ENCODE assay signal across 13 mouse cellular contexts in genomic region chr7:144979814-144980213, GRCm38 (mm10). TPM values are rescaled to one million over a fixed set of nuclear protein-coding genes. Genes with fewer than 3 reads are reported as not detected.
DNase-seq lines count a peak whose midpoint lies in the region; ATAC-seq and TF ChIP-seq lines count a peak whose summit lies in the region.
"Had no signal": no experiment of that assay in that cellular context is flagged by ENCODE, and none has a peak within 500 bp of the region (broad histone marks: within the 10 kb centered on the region; RNA-seq: fewer than 3 reads in every experiment).

No protein-coding gene starts in this region.

- TF ChIP-seq POLR2A in thymus, adult 2 months (IDR thresholded peaks at IDR 0.05; ENCODE audit: control insufficient read depth, extremely low read depth, insufficient read depth, low read length, poor library complexity) = no peak

- H3K4me1 ChIP-seq in lung, embryonic 16.5 days (replicated peaks; ENCODE audit: control insufficient read depth, insufficient read depth, low read length) = peaks cover 5% of the 10 kb centered on the region
- peaks cover 8% of the 10 kb centered on the region for H3K4me1 ChIP-seq in thymus, adult 2 months (replicated peaks; ENCODE audit: control insufficient read depth, insufficient read depth, low read length)
- no peaks in the 10 kb centered on the region for H3K4me1 ChIP-seq in forebrain, embryonic 16.5 days (replicated peaks; ENCODE audit: control insufficient read depth, insufficient read depth, low read length)
- H3K4me1 ChIP-seq in liver, embryonic 11.5 days (replicated peaks; ENCODE audit: control insufficient read depth, insufficient read depth, low read length) = no peaks in the 10 kb centered on the region
- H3K4me1 ChIP-seq: forebrain, embryonic 12.5 days; neural tube, embryonic 13.5 days had no signal

- no peak overlapping the region for H3K9ac ChIP-seq in lung, embryonic 16.5 days (ENCODE audit: low read length)
- H3K9ac ChIP-seq in forebrain, embryonic 16.5 days (replicated peaks; ENCODE audit: low read depth, low read length) = no peak overlapping the region
- H3K9ac ChIP-seq in liver, embryonic 11.5 days (ENCODE audit: low read depth, low read length) = no peak overlapping the region
- H3K9ac ChIP-seq: forebrain, embryonic 12.5 days; hindbrain, embryonic 14.5 days; neural tube, embryonic 13.5 days had no signal

- H3K4me3 ChIP-seq in lung, embryonic 16.5 days (ENCODE audit: low read length) = no peak overlapping the region
- H3K4me3 ChIP-seq in thymus, adult 2 months (ENCODE audit: control insufficient read depth, insufficient read depth, low read length) = no peak overlapping the region
- no peak overlapping the region for H3K4me3 ChIP-seq in forebrain, embryonic 16.5 days (replicated peaks; ENCODE audit: low read length)
- no peak overlapping the region for H3K4me3 ChIP-seq in liver, embryonic 11.5 days (ENCODE audit: low read depth, low read length)
- H3K4me3 ChIP-seq: forebrain, embryonic 12.5 days; neural tube, embryonic 13.5 days had no signal

- TF ChIP-seq CTCF in thymus, adult 2 months (IDR thresholded peaks at IDR 0.05; ENCODE audit: borderline replicate concordance, control insufficient read depth, extremely low read depth, insufficient read depth, low read length, poor library complexity) = no peak

- peak; percentile 29 for DNase-seq in A20 (ENCODE audit: low read depth, low spot score)
- DNase-seq in CD8-positive naive resting alpha-beta T cell, adult 2 months (ENCODE audit: low read depth in 2 of 2, low spot score in 2 of 2) = peak; percentile 18 to 20
- DNase-seq in thymus, adult 2 months = peak; percentile 38
- DNase-seq in liver, embryonic 11.5 days (ENCODE audit: low spot score) = no peak
- no peak for DNase-seq in gastrocnemius, postnatal 14 days
- DNase-seq: kidney, postnatal 14 days had no signal

- H3K36me3 ChIP-seq in lung, embryonic 16.5 days (ENCODE audit: control insufficient read depth, insufficient read depth, low read length) = no peaks in the 10 kb centered on the region
- no peaks in the 10 kb centered on the region for H3K36me3 ChIP-seq in thymus, adult 2 months (ENCODE audit: control insufficient read depth, insufficient read depth, low read length)
- no peaks in the 10 kb centered on the region for H3K36me3 ChIP-seq in forebrain, embryonic 16.5 days (ENCODE audit: control insufficient read depth, insufficient read depth)
- no peaks in the 10 kb centered on the region for H3K36me3 ChIP-seq in liver, embryonic 11.5 days (ENCODE audit: control insufficient read depth, insufficient read depth, low read length)
- H3K36me3 ChIP-seq: forebrain, embryonic 12.5 days; neural tube, embryonic 13.5 days had no signal

- 37% methylated on average over 5 of the region's 5 CpGs for WGBS in lung, embryonic 16.5 days
- 24% methylated on average over 5 of the region's 5 CpGs for WGBS in thymus, adult 2 months
- WGBS in forebrain, embryonic 16.5 days = 77% methylated on average over 5 of the region's 5 CpGs
- 64% methylated on average over 5 of the region's 5 CpGs for WGBS in liver, embryonic 11.5 days

- intact Hi-C loops in gastrocnemius, postnatal 14 days (cut with DNase I; ENCODE audit: low total_unique reads) = no loop called here

- peak; percentile 68; the same call in 1 of the 2 replicates for ATAC-seq in lung, embryonic 16.5 days (ENCODE audit: low read depth)
- no peak for ATAC-seq in forebrain, embryonic 16.5 days
- ATAC-seq in liver, embryonic 11.5 days (replicated peaks; ENCODE audit: low FRiP score) = no peak
- ATAC-seq: intestine, embryonic 16.5 days had no signal

- H3K4me2 ChIP-seq in lung, embryonic 16.5 days (ENCODE audit: low read depth, low read length) = no peak overlapping the region
- H3K4me2 ChIP-seq in forebrain, embryonic 16.5 days (ENCODE audit: low read length) = no peak overlapping the region
- no peak overlapping the region for H3K4me2 ChIP-seq in liver, embryonic 11.5 days
- H3K4me2 ChIP-seq: forebrain, embryonic 12.5 days; hindbrain, embryonic 14.5 days; neural tube, embryonic 13.5 days had no signal

- H3K27me3 ChIP-seq in lung, embryonic 16.5 days (ENCODE audit: control insufficient read depth, insufficient read depth, low read depth, low read length) = no peaks in the 10 kb centered on the region
- H3K27me3 ChIP-seq in thymus, adult 2 months (ENCODE audit: control insufficient read depth, insufficient read depth, low read length) = no peaks in the 10 kb centered on the region
- H3K27me3 ChIP-seq in forebrain, embryonic 16.5 days (replicated peaks; ENCODE audit: control insufficient read depth, insufficient read depth, low read length) = no peaks in the 10 kb centered on the region
- no peaks in the 10 kb centered on the region for H3K27me3 ChIP-seq in liver, embryonic 11.5 days (replicated peaks; ENCODE audit: control insufficient read depth, insufficient read depth, low read length)
- H3K27me3 ChIP-seq: forebrain, embryonic 12.5 days; neural tube, embryonic 13.5 days had no signal

- no peaks in the 10 kb centered on the region for H3K9me3 ChIP-seq in lung, embryonic 16.5 days (ENCODE audit: control insufficient read depth, low read length)
- no peaks in the 10 kb centered on the region for H3K9me3 ChIP-seq in forebrain, embryonic 16.5 days (ENCODE audit: control insufficient read depth, low read length)
- H3K9me3 ChIP-seq in liver, embryonic 11.5 days (ENCODE audit: control insufficient read depth, low read length) = no peaks in the 10 kb centered on the region
- H3K9me3 ChIP-seq: neural tube, embryonic 13.5 days had no signal

- H3K27ac ChIP-seq in lung, embryonic 16.5 days (ENCODE audit: low read length) = 0 out of 2 replicates have a peak overlapping the region, but pooled peaks have one; percentile 19
- H3K27ac ChIP-seq in thymus, adult 2 months (ENCODE audit: control insufficient read depth, insufficient read depth, low read length) = no peak overlapping the region
- no peak overlapping the region for H3K27ac ChIP-seq in forebrain, embryonic 16.5 days (ENCODE audit: low read length)
- H3K27ac ChIP-seq in liver, embryonic 11.5 days (ENCODE audit: low read depth, low read length) = no peak overlapping the region
- H3K27ac ChIP-seq: forebrain, embryonic 12.5 days; hindbrain, embryonic 14.5 days; neural tube, embryonic 13.5 days; stomach, postnatal 0 days had no signal

RNA-seq across cellular contexts. Expression of gene Ccnd1, which starts 40.1 kb away (rescaled TPM):
- 92.5 and 122 TPM in 2 replicates for polyA plus RNA-seq in lung, embryonic 16.5 days (2015; fragmentation: Nextera tagmentation; extraction: Ambion mirVana)
- 14.4 and 21.7 TPM in 2 replicates for polyA plus RNA-seq in thymus, adult 2 months (2012; rRNA removed)
- 31.4 and 40.7 TPM in 2 replicates for polyA plus RNA-seq in forebrain, embryonic 16.5 days (2015; fragmentation: Nextera tagmentation; extraction: Ambion mirVana)
- 60.5 and 69.2 TPM in 2 replicates for polyA plus RNA-seq in liver, embryonic 11.5 days (2014; fragmentation: Nextera tagmentation; extraction: Ambion mirVana)
- total RNA-seq in gastrocnemius, postnatal 14 days (2021) = 10 to 100 TPM; 12.5 to 31.5 TPM

Comparison
In these comparisons a context has a peak if more than half of its experiments do, and no peak if none do; other contexts are left out.
1. DNase-seq: peak in A20 (single experiment), CD8-positive naive resting alpha-beta T cell, adult 2 months (2 of 2) and thymus, adult 2 months (single experiment); none in liver, embryonic 11.5 days (single experiment) and gastrocnemius, postnatal 14 days (single experiment).